Mouse (Mus musculus): ENCODE data around the gene Rcvrn. TPM values are rescaled to one million over a fixed set of nuclear protein-coding genes. Genes with fewer than 3 reads are reported as not detected.

Gene Rcvrn
- total RNA-seq, 2 experiments from 2014 or later, result not detected

GRCm38 (mm10) chr11:67738345-67738744, 43.2 kb downstream of the Rcvrn start:
- intact Hi-C loops (cut with DNase I), result no loop called here
- no peak for DNase-seq

GRCm38 (mm10) chr11:67738846-67739490, 43.8 kb downstream of the Rcvrn start:
- no peak for DNase-seq
- intact Hi-C loops (cut with DNase I), result no loop called here

GRCm38 (mm10) chr11:67741569-67741968, 46.4 kb downstream of the Rcvrn start:
- no peak for DNase-seq
- intact Hi-C loops (cut with DNase I), result no loop called here

Other genes starting within 250 kb of the Rcvrn start
- gene Gas7, start 239.9 kb upstream of the Rcvrn start, total RNA-seq (2021), result 10 to 100 TPM; 11.8 to 12.4 TPM
- gene Glp2r, start 75.8 kb downstream of the Rcvrn start, total RNA-seq (2021), result not detected
- gene Gsg1l2, start 79.3 kb downstream of the Rcvrn start, total RNA-seq (2021), result not detected
- 100 to 1,000 TPM; 256 to 271 TPM for gene Dhrs7c, start 102.9 kb downstream of the Rcvrn start, total RNA-seq (2021)
- gene Usp43, start 226.8 kb downstream of the Rcvrn start, total RNA-seq (2021), result 1 to 10 TPM; 3.3 to 3.4 TPM

Measured in heart, postnatal 14 days (tissue).